Mouse (Mus musculus) kidney, postnatal 36 days (tissue): ENCODE measurements around the gene Defb5.
A peak's percentile ranks its signal among the peaks of the same experiment; 100 is the strongest.
"Not testable (repeated sequence)": the region's sequence is repeated elsewhere in the genome, so short reads cannot be mapped to it uniquely, and the experiment has no call there.

Source experiments
- DNase-seq, 2 experiments: peaks; one replicate each; pipeline ENCODE4 v3.0.0; 2021 to 2022; ENCODE audit warnings: mixed read lengths in 2 of 2

Gene Defb5

DNA sequence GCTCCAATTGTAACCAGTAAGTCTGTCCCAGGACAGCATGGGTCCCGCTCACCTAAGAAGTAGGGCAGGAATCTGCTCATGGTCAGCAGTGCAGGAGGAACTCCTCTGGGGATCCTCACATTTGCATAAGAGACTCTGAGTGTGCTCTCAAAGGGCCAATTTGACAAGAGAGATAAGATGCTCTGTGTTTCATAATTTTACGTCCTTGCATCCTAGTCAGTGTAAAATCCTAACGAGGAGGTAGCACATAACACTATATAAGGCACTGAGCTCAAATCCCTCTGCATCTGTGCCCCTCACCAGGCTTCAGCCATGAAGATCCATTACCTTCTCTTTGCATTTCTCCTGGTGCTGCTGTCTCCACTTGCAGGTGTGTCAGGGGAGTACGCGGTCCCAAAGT is at the start of gene Defb5:
Defb5 (plus strand) TSS at position 301 of the 400 bp plus-strand sequence.
- no peak for DNase-seq

DNA sequence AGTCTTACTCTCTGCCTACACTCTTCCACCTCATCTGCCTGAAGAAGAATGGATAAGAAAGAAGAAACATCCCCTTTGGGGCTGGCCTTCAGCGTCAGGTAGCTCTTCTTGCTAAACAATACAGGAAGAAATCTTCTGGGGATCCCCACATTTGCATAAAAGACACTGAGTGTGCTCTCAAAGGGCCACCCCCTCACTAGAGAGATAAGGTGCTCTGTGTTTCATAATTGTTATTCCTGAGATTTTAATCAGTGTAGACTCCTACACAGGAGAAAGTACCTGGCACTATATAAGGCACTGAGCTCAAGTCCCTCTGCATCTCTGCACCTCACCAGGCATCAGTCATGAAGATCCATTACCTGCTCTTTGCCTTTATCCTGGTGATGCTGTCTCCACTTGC is 22.2 kb upstream of the Defb5 start, which contains the start of gene Defb6:
Defb6 (plus strand) TSS at position 318 of the 400 bp plus-strand sequence.
- DNase-seq = no peak

GRCm38 (mm10) chr8:19238101-19238500 is 9.3 kb upstream of the Defb5 start:
- no peak for DNase-seq

DNA sequence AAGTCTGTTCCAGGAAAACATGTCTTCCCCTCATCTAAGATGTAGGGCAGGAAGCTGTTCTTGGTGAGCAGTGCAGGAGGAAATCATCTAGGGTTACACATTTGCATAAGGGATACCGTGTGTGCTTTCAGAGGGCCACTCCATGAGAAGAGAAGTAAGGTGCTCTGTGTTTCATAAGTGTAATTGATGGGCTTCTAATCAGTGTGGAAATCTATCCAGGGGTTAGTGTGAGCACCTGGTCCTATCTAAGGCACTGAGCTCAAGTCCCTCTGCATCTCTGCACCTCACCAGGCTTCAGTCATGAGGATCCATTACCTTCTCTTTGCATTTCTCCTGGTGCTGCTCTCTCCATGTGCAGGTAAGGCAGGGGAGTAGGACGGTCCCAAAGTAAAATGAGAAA is 7.8 kb upstream of the Defb5 start, which contains the start of gene Defb46:
Defb46 (plus strand) TSS at position 301 of the 400 bp plus-strand sequence.
- no peak for DNase-seq

DNA sequence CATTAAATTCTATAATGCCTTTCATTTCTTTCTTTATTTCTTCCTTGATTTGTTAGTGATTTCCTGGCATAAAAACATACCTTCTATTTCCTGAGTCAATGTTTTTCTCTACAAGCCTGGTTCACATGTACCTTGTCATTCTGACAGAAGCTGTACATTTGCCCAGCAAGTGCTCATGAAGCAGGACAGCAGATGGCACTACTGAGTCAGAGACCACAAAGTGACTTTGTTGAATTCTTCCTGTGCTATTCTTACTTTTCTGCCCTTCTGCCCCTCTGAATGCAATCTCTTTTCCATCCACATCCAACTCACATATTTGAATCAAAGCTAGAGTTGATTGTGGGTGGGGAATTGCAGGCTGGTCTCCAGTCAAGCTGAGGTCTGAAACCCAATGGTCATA is 10.8 kb downstream of the Defb5 start:
- peak in 1 of 2 experiments; percentile 5 for DNase-seq

- no peak for DNase-seq
These were observed 12.3 kb downstream of the Defb5 start for GRCm38 (mm10) chr8:19259667-19260066.

DNA sequence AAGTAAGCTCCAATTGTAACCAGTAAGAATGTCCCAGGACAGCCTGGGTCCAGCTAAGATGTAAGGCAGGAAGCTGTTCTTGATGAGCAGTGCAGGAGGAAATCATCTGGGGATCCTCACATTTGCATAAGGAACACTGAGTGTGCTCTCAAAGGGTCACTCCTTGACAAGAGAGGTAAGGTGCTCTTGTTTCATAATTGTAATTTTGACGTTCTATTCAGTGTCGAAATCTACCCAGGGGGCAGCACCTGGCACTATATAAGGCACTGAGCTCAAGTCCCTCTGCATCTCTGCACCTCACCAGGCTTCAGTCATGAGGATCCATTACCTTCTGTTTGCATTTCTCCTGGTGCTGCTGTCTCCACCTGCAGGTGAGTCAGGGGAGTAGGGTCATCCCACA is 45.7 kb downstream of the Defb5 start, which contains the start of gene Defb3:
Defb3 (plus strand) TSS at position 301 of the 400 bp plus-strand sequence.
- peak in 1 of 2 experiments; percentile 5 for DNase-seq

DNA sequence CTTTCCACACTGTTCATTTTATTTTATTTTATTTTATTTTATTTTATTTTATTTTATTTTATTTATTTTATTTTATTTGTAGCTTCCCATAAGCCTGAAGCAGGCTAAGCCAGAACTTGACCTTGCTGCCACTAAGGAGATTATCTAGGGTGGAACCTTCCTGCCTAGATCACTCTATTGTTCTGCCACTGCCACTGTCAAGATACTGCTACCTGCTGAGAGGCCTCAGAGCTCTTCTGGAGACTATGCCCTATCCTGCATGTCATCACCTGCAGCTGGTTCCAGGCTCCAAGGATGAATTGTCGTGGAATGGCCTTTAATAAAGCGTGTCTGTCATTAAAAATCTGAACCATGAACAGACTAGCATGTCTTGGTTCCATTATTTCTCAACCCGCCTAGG is 51.0 kb downstream of the Defb5 start:
- not testable (repeated sequence) for DNase-seq
